Mouse (Mus musculus) right cerebral cortex, postnatal 14 days (tissue): ENCODE data around the gene Icmt.

Source experiments
- DNase-seq: peaks from one replicate; pipeline ENCODE4 v3.0.0; 2022

Gene Icmt

DNA sequence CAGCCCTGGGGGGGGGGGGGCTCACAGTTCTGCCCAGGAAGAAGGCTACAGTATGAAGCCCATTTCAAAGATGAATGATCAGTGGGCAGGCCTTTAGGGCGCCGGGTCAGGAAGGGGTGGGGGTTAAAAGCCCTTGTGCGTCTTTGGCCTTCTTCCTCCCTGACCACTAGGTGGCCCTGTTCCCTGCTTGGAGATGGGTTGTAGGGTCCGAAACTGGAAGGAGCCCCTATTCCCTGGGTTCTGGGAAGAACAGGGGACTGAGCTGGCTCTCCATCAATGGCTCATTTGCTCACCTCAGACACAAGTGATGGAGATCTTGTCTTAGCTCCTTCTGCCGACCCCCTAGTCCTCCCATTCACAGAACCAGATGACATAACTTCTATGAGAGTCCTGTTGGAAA is 46.3 kb downstream of the Icmt start:
- no peak for DNase-seq

GRCm38 (mm10) chr4:152344651-152345050 is 47.6 kb downstream of the Icmt start:
- DNase-seq: no peak

- peak; percentile 50 for DNase-seq
Observed at GRCm38 (mm10) chr4:152345120-152345889, 48.3 kb downstream of the Icmt start.

DNA sequence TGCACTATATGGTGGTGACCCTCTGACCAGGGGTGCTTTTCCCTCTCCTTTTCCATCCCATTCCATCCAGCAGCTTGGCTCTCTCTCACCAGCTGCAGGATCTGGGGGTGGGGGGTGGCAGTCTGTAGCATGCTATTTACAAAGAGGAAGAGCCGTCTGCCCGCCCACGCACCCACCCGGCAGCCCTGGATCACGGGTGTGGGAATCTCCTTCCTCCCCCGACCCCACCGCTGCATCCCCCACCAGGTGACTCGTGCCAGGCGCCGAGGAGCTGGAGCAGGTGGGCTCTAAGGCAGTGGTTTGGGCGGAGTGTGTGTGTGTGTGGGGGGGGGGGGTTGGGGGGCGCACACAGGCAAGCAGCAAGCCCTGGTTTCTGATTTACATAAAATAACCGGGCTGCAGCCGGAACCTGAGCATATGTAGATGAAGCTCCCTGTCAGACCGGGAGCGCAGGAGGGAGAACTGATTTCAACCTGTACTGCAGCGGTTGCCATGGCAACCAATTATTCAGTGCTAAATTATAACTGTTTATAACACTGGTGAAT is 52.9 kb downstream of the Icmt start:
- DNase-seq: peak; percentile 80

DNA sequence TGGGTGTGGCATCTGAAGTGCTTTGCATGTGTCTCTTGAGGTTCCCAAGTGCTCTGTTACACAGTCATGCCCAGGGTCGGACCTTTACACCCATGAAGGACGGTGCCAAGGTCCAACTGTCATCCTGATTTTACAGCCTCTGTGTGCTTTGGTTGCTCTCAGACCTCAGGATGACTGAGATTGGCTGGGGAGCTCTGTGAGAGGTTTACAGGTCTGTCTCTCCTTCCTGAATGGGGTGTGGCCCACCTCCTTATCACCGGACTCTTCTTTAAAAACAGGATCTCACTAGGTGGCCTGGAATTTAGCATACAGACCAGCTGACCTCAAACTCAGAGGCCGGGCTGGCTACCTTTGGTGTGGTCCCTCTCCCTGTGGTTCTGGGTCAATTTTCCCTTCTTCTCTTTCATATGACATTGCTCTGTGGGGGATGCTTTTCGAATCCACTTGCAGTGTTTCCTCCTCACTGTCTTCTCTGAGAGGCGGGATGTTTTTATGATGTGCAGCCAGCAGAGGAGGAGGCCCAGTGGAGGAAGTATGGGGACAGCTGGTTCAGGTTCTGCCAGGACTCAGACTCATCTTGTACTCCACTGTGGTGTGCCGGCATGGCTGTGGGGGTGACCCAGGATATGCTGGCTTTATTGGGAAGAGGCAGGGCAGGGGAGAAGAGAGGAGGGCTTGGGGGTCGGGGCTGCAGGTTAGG is 53.8 kb downstream of the Icmt start:
- no peak for DNase-seq

- DNase-seq: peak; percentile 26
Observed at GRCm38 (mm10) chr4:152351422-152352305, 54.6 kb downstream of the Icmt start.

- no peak for DNase-seq
Observed at GRCm38 (mm10) chr4:152353886-152354637, 57.0 kb downstream of the Icmt start.

GRCm38 (mm10) chr4:152355672-152356071 is 58.6 kb downstream of the Icmt start:
- DNase-seq: no peak
